Mouse (Mus musculus) skeletal muscle tissue, postnatal 0 days (tissue): ENCODE results near the gene Rpp21. TPM values are rescaled to one million over a fixed set of nuclear protein-coding genes. Genes with fewer than 3 reads are reported as not detected.

ENCODE experiments used
- polyA plus RNA-seq: library from polyadenylated mRNA; unstranded; fragments of >200 nt; fragmentation: Nextera tagmentation; extraction: Ambion mirVana; gene quantifications from 2 replicates; pipeline ENCODE4 v1.2.1, GENCODE M21; 2015

The Rpp21 gene
- polyA plus RNA-seq = 61.5 and 64.7 TPM in 2 replicates

DNA sequence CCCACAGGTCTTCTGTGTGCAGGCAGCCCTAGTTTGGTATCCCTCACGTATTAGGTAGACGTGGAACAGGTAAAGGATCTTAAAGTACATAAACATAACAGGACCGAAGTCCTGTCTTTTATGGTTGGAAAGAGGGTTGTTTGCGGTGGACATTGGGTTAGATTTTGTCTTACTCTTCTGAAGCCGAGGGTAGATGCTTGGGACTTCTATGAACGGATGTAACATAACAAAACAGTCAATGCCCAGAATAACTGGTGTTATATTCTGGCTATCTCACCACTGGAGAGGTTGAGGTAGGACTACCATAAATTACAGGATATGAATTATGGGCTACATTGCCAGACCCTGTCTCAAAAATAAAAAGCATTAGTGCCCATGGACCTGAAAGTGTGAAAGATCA is at the start of gene Rpp21:
TSS of gene Rpp21 (minus strand) at position 101 of the 400 bp plus-strand sequence.

DNA sequence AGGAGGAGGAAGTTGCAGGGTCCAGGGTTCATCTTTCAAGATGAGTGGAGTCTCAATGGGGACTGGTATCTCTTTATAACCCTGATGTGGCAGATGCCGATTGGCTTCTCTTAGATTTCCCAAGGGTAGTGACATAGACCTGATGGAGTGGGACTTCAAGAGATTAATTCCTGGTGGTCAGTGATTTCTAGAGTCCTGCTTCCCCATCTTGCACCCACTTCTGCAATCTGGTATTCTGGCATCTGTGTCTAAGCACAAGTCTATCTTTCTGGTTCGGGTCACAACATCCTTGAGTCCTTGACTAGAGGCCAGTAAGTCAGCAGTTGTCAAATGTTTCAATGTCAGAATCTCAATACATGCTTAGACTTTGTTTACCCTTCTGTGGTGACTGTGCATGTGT is 28.5 kb upstream of the Rpp21 start, which contains the start of gene H2-M10.2:
TSS of gene H2-M10.2 (minus strand) at position 101 of the 400 bp plus-strand sequence.

DNA sequence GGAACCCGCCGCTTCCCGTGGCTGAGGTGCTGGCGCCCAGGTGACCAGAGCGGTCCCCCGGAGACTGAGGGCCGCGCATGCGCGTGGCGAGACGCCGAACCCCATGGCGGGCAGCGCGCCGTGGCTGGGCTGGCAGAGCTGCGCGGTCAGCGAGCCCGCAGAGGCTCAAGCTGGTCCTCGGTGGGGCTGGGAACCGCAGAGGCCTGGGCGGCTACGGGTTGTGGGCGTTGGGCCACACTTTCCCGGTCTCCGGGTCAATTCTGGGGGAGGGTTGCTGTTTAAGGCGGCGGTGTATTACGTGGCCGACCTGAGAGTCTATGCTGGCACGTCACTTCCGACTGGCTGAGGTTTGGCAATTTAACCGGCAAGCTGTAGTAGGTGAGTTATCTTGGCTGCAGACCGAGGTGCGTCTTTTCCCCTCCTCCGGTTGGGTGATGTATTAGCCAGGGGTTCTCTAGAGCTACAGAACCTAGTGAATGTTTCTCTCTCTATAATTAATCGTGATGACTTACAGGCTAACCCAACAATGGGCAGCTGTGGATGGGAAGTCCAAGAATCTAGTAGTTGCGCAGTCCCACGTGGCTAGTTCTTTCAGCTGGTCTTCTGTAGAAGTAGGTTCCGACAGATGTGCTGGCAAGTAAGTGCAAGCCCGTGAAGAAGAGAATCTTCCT is 13.9 kb upstream of the Rpp21 start, which contains the start of gene Trim39:
TSS of gene Trim39 (minus strand) at position 662 of the 671 bp plus-strand sequence.

Other genes with a start within 250 kb of the Rpp21 start
- 1.8 TPM in 2 replicates for gene H2-T24, start 237.5 kb downstream of the Rpp21 start, polyA plus RNA-seq
- 10.8 and 13.2 TPM in 2 replicates for gene H2-T23, start 225.2 kb downstream of the Rpp21 start, polyA plus RNA-seq
- gene H2-T22, start 215.3 kb downstream of the Rpp21 start, polyA plus RNA-seq = 11.7 and 13.4 TPM in 2 replicates
- gene Gm6034, start 215.1 kb downstream of the Rpp21 start, polyA plus RNA-seq = not detected in 2 replicates
- gene Gm11127, start 199.7 kb downstream of the Rpp21 start, polyA plus RNA-seq = 0.12 TPM in 1 of 2 replicates, not detected in the other
- not detected in 2 replicates for gene Gm19684, start 136.4 kb downstream of the Rpp21 start, polyA plus RNA-seq
- not detected in 2 replicates for gene Gm7030, start 128.6 kb downstream of the Rpp21 start, polyA plus RNA-seq
- not detected in 2 replicates for gene Gm8909, start 89.5 kb downstream of the Rpp21 start, polyA plus RNA-seq
- not detected in 2 replicates for gene H2-T3, start 67.8 kb downstream of the Rpp21 start, polyA plus RNA-seq
- gene Trim39, start 14.2 kb upstream of the Rpp21 start, polyA plus RNA-seq = 4.5 and 4.9 TPM in 2 replicates
- gene H2-M10.2, start 28.4 kb upstream of the Rpp21 start, polyA plus RNA-seq = not detected in 2 replicates
- not detected in 2 replicates for gene H2-M10.1, start 68.1 kb upstream of the Rpp21 start, polyA plus RNA-seq
- not detected in 2 replicates for gene H2-M10.3, start 110.3 kb upstream of the Rpp21 start, polyA plus RNA-seq
- not detected in 2 replicates for gene H2-M10.4, start 204.3 kb upstream of the Rpp21 start, polyA plus RNA-seq